Mouse (Mus musculus) adrenal gland, postnatal 36 days (tissue): ENCODE results near the gene Cx3cr1. TPM values are rescaled to one million over a fixed set of nuclear protein-coding genes. Genes with fewer than 3 reads are reported as not detected.

Experiments used
- DNase-seq, 2 experiments: peaks; one replicate each; pipeline ENCODE4 v3.0.0; 2021; ENCODE audit warnings: mixed read lengths in 1 of 2
- total RNA-seq, 2 experiments: library from RNA; stranded (reverse); gene quantifications; 2 replicates each; pipeline ENCODE4 v1.2.3; 2021

Gene Cx3cr1
- total RNA-seq, 2 experiments from 2014 or later = 3.4 to 6.8 TPM

GRCm38 (mm10) chr9:120082691-120083090, 13.0 kb upstream of the Cx3cr1 start:
- no peak for DNase-seq

DNA sequence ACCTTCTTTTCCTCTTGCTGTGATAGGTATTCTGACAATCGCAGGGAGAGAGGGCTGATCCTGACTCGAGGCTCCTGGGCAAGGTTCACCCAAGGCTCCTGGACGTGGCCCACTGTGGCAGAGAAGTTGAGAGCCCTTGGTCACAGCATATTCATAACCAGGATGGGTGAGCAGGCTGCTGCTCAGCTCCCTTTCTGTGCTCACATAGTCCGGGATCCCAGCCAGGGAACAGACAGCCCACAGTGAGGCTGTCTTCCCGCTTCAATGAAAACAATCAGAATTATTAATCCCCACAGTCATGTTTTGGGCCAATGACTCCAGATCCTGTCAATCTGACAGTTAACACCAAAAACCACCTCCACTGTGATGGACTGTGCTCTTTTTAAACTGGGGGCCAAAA, 12.3 kb upstream of the Cx3cr1 start:
- DNase-seq = no peak

- DNase-seq = no peak
Observed at GRCm38 (mm10) chr9:120081247-120081646, 11.6 kb upstream of the Cx3cr1 start.

GRCm38 (mm10) chr9:120080546-120081108, 10.9 kb upstream of the Cx3cr1 start:
- DNase-seq = no peak

GRCm38 (mm10) chr9:120079901-120080300, 10.2 kb upstream of the Cx3cr1 start:
- DNase-seq = no peak

- no peak for DNase-seq
Observed at GRCm38 (mm10) chr9:120078241-120078640, 8.6 kb upstream of the Cx3cr1 start.

DNA sequence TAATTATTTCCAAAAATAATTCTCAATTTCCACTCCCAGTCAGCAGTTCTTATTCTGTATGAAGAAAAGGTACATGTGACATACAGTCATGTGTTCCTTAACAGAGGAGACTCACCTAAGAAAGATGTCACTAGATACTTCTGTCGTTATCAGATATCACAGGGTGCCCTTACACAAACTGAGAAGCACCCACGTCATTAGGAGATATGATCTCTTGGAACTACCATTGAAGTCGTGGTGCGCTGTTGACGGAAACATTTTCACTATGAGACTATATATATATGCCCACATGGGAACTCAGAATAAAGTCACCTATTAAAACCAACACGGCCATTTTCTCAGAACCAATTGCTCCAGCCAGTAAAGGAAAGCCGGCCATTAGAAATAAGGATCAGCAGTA, 4.8 kb upstream of the Cx3cr1 start:
- no peak for DNase-seq

GRCm38 (mm10) chr9:120073169-120073568, 3.5 kb upstream of the Cx3cr1 start:
- DNase-seq = peak; percentile 85 to 86

DNA sequence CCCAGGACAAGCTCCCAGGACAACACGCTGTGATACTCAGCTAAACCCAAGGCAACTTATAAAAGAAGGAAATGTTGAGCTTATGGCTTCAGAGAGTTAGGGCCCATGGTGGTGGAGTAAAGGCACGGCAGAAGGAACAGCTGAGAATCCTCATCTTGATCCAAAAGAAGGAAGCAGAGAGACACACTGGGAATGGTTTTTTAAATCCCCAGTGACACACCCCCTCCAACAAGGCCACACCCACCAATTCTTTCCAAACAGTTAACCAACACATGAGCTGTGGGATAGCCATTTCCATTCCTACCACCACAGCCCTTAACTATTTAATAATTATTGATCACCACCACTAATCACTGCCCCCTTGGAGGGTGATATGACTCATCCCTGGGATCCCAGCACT, 1.6 kb upstream of the Cx3cr1 start:
- DNase-seq = no peak

DNA sequence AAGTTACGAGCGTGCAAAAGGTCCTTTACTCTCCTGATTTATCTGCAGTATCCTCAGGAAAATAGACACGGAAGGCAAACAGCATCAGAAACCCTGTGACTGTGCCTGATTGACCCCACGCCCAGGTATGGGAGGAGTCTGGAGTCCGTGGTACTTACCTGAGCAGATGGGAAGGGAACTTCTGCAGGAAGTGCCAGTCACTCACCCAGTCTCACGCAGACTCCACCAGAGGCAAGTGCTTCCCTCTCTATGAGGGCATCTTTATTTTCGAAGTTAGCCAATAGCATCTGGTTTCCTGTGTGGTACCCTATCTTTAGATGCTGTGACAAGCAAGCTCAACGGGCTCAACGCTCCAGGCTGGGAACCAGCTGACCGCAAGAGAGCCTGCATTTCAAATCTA, 1.6 kb downstream of the Cx3cr1 start:
- no peak for DNase-seq

- DNase-seq = no peak
Observed at GRCm38 (mm10) chr9:120067609-120068008, 2.1 kb downstream of the Cx3cr1 start.

GRCm38 (mm10) chr9:120064317-120064716, 5.4 kb downstream of the Cx3cr1 start:
- DNase-seq = peak in 1 of 2 experiments; percentile 20

- DNase-seq = no peak
Observed at GRCm38 (mm10) chr9:120058730-120059129, 10.9 kb downstream of the Cx3cr1 start.

GRCm38 (mm10) chr9:120056201-120056600, 13.5 kb downstream of the Cx3cr1 start:
- no peak for DNase-seq

DNA sequence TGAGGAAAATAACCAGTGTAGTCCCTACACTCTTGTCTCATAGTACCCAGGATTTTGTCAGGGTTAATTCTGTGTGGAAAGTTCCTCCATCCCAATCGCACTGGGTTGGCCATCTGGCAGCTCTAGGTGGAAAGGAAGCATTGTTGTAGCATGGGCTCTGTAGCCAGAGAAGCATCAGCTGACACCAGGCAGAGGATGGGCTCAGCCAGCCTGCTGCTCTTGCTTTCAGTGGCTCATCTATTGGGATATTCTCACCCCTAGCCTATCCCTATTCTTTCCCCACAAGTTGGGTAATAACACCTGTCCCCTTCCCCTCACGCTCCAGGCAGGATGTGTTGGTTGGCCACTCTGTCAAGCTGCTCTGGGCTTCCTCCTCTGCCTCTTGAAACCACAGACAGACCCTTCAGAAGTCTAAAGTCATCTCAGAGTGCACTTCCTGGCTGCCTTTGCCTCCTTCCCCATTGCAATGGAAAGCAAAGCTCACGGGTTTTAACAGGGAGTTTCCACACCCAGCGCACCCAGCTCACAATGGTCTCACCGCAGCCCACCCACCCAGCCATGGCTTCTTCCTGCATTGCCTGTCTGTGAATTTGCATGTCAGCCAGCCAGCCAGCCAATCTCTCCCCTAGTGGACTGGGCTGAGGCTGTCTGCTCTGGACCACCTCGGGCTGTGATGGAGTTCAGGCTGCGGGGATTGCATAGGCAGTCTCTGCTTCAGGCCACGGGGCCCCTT, 15.0 kb downstream of the Cx3cr1 start:
- no peak for DNase-seq

DNA sequence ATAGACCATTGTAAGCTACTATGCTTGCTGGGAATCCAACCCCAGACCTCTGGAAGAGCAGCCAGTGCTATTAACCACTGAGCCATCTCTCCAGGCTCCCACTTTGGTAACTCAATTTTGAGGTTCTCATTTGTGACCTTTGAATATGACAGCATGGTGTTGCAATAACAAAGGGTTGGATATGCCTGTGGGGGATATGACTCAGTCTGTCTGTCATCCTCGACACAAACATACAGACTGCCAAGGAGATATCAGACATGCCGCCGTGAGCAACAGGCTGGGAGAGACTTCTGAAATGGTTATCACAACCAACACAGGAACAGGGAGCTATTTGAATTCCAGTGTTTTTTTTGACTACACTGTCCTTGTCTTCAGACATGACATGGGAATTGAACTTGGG, 20.3 kb downstream of the Cx3cr1 start:
- DNase-seq = peak; percentile 33 to 46

DNA sequence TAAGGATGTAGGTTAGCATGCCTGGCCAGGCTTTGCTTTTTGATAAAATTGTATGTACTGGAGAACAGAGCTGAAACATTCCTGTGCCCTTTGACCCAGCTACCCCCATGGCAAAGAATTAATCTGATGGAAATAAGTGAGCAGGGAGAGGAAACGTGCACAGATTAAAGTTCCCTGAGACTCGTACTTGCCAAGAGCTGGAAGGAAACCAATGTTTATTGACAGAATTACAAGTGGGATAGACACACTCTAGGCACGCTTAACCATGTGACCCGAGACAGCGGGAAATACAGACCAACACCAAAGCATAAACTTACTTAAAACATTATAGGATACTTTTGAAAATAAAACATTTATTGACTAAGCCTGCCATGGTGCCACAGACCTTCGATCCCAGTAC, 21.2 kb downstream of the Cx3cr1 start:
- no peak for DNase-seq

DNA sequence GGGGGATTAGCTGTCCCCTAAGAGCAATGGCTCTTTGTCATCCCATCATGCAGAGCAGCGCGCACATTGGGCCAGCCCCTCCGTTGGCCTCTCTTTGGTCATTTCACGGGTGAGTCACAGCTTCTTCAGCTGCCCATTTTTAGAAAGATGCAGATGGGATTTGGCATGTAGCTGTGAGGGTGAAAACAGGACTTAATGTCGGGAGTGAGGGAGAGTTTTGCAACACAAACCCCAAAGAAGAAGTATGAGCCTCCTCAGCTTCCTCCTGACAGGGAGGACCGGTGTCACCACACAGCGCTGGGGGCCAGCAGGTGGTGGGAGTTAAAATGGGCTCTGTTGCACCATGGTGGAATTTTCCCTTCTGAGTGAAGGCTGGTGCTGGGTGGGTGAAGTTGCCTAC, 26.6 kb downstream of the Cx3cr1 start:
- DNase-seq = peak in 1 of 2 experiments; percentile 36

GRCm38 (mm10) chr9:120037414-120037813, 32.3 kb downstream of the Cx3cr1 start:
- no peak for DNase-seq

GRCm38 (mm10) chr9:120034375-120034774, 35.3 kb downstream of the Cx3cr1 start:
- DNase-seq = no peak

DNA sequence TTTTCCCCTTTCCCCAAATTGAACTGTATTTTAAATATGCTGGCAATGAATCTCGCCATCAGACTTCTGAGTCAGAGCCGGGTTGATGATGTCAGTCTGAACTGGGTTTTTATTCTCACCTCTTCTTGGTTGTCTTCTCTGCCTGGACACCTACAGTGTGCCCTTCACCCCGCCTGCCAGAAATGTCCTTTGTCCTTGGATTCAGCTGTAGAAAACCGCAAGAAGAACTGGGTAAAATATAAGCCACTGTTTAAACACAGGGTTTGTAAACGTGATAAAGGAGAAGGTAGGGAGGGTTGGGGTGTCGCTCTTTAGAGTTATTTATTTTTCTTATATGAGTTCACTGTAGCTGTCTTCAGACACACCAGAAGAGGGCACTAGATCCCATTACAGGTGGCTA, 37.0 kb downstream of the Cx3cr1 start:
- no peak for DNase-seq

DNA sequence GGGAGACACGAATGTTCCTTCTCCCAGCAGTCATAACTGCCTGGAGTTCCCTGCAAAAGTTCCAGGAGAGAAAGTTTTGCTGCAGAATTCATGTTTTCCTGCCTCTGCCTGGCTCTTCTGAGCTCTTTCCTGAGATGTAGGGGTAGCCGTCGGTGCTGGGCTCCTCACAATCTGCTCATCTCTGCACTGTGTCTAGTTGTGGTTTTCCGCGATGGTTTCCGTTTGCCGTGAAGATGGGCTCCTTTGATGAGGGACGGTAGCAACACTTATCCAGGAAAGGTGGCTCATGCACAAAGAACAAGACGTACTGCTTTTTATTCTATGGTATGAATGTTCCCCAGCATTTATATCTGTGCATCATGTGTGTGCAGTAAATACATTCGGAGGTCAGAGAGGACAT, 39.3 kb downstream of the Cx3cr1 start:
- DNase-seq = no peak

DNA sequence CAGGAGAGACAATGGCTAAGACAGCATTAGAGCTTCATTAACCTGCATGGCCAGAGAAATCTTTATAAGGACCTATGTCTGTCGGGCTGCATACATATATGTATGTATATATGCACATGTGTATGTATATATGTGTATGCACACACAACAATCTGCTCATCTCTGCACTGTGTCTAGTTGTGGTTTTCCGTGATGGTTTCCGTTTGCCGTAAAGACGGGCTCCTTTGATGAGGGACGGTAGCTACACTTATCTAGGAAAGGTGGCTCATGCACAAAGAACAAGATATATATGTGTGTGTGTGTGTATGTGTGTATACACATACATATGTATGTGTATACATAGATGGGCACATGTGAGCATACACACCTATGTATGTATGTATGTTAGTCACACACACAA, 39.8 kb downstream of the Cx3cr1 start:
- DNase-seq = no peak
